Comparison of ENCODE assay signal across 20 mouse cellular contexts in the genomic region with DNA sequence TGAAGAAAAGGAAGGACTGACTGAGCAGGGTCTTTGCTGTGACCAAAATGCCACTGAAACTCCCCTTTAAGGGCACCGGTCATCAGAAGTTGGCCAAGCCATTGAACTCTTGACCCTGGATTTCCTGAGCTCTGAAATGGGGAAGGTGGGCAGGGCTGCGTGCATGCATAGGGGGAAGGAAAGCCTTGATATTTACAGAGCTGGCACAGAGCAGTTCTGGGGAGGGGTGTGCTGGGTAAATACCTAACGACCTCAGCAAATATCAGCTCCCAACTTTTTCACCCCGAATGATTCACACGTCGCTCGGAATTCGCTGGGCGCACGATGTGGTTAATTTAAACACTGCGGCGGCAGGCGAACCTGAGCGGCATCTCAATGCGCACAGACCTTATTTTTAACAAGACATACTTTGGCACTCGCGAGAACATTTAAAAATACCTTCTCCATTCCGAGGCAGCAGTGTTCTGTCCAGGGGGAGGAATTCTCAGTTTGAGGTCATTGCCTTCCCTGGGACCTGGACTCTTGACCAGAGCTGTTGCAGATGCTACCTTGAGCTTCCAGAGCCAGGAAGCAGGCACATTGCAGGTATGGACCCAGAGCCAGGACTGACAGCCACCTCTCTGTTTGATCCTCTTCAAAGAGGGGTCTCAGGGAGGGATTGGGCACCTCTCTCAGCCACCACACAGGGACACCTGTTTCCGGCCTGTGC.
DNase-seq lines count a peak whose midpoint lies in the region; ATAC-seq lines count a peak whose summit lies in the region.
"Had no signal": no experiment of that assay in that cellular context is flagged by ENCODE, and none has a peak within 500 bp of the region (broad histone marks: within the 10 kb centered on the region; RNA-seq: fewer than 3 reads in every experiment).

No protein-coding gene starts in this region.

- H3K4me1 ChIP-seq in liver, embryonic 16.5 days (ENCODE audit: control insufficient read depth, low read depth, low read length): no peaks in the 10 kb centered on the region
- no peaks in the 10 kb centered on the region for H3K4me1 ChIP-seq in liver, embryonic 12.5 days
- peaks cover 10% of the 10 kb centered on the region; the same call in 1 of the 2 replicates for H3K4me1 ChIP-seq in midbrain, embryonic 15.5 days
- peaks cover 27% of the 10 kb centered on the region for H3K4me1 ChIP-seq in midbrain, embryonic 10.5 days
- H3K4me1 ChIP-seq: embryonic facial prominence, embryonic 12.5 days; heart, embryonic 15.5 days; limb, embryonic 12.5 days had no signal

- no peak overlapping the region for H3K27ac ChIP-seq in liver, embryonic 16.5 days (ENCODE audit: low read length)
- no peak overlapping the region for H3K27ac ChIP-seq in liver, embryonic 12.5 days
- H3K27ac ChIP-seq in midbrain, embryonic 15.5 days: no peak overlapping the region
- no peak overlapping the region for H3K27ac ChIP-seq in midbrain, embryonic 10.5 days (replicated peaks)
- H3K27ac ChIP-seq: embryonic facial prominence, embryonic 12.5 days; forebrain, embryonic 13.5 days; heart, embryonic 15.5 days; limb, embryonic 12.5 days had no signal

- peak; percentile 29 for ATAC-seq in frontal cortex, adult (ENCODE audit: low TSS enrichment)
- no peak for ATAC-seq in liver, embryonic 16.5 days (ENCODE audit: low read depth)
- ATAC-seq in liver, embryonic 12.5 days: no peak
- peak; percentile 61 for ATAC-seq in midbrain, embryonic 15.5 days (replicated peaks)
- ATAC-seq: forebrain, embryonic 13.5 days; hindbrain, embryonic 16.5 days; intestine, embryonic 16.5 days had no signal

- no peak for DNase-seq in frontal cortex, postnatal 14 days (ENCODE audit: low spot score in 2 of 2)
- no peak for DNase-seq in midbrain, embryonic 10.5 days (ENCODE audit: low spot score)
- peak; percentile 59 for DNase-seq in right cerebral cortex, postnatal 25 days
- no peak for DNase-seq in kidney, adult 11 months
- DNase-seq: adrenal gland, adult 2 months; cerebellum, adult 9-11 months; gastrocnemius, postnatal 36 days; heart, postnatal 4 days; thymus, postnatal 14 days had no signal

- H3K36me3 ChIP-seq in liver, embryonic 16.5 days (ENCODE audit: control insufficient read depth, insufficient read depth): no peaks in the 10 kb centered on the region
- no peaks in the 10 kb centered on the region for H3K36me3 ChIP-seq in liver, embryonic 12.5 days
- H3K36me3 ChIP-seq in midbrain, embryonic 15.5 days (replicated peaks): no peaks in the 10 kb centered on the region
- H3K36me3 ChIP-seq in midbrain, embryonic 10.5 days: no peaks in the 10 kb centered on the region
- H3K36me3 ChIP-seq: embryonic facial prominence, embryonic 12.5 days; heart, embryonic 15.5 days; limb, embryonic 12.5 days had no signal

- no peak overlapping the region for H3K9ac ChIP-seq in liver, embryonic 16.5 days (ENCODE audit: low read depth, low read length)
- no peak overlapping the region for H3K9ac ChIP-seq in liver, embryonic 12.5 days
- no peak overlapping the region for H3K9ac ChIP-seq in midbrain, embryonic 15.5 days
- H3K9ac ChIP-seq: embryonic facial prominence, embryonic 12.5 days; forebrain, embryonic 13.5 days; heart, embryonic 15.5 days; limb, embryonic 12.5 days had no signal

- H3K4me2 ChIP-seq in liver, embryonic 16.5 days (ENCODE audit: low read depth, low read length): 0 out of 2 replicates have a peak overlapping the region, but pooled peaks have one; percentile 17
- H3K4me2 ChIP-seq in liver, embryonic 12.5 days: no peak overlapping the region
- no peak overlapping the region for H3K4me2 ChIP-seq in midbrain, embryonic 15.5 days
- H3K4me2 ChIP-seq: embryonic facial prominence, embryonic 12.5 days; forebrain, embryonic 13.5 days; heart, embryonic 15.5 days; limb, embryonic 12.5 days had no signal

- H3K9me3 ChIP-seq in liver, embryonic 16.5 days (replicated peaks; ENCODE audit: control insufficient read depth, low read length): no peaks in the 10 kb centered on the region
- no peaks in the 10 kb centered on the region for H3K9me3 ChIP-seq in liver, embryonic 12.5 days (replicated peaks)
- H3K9me3 ChIP-seq in midbrain, embryonic 15.5 days: no peaks in the 10 kb centered on the region
- H3K9me3 ChIP-seq in midbrain, embryonic 10.5 days (replicated peaks): no peaks in the 10 kb centered on the region
- H3K9me3 ChIP-seq: embryonic facial prominence, embryonic 12.5 days; forebrain, embryonic 13.5 days; heart, embryonic 15.5 days; limb, embryonic 12.5 days had no signal

- WGBS in liver, embryonic 16.5 days (ENCODE audit: insufficient replicate concordance): 60% methylated on average over 19 of the region's 19 CpGs
- 65% methylated on average over 19 of the region's 19 CpGs for WGBS in liver, embryonic 12.5 days (ENCODE audit: insufficient replicate concordance)
- 79% methylated on average over 19 of the region's 19 CpGs for WGBS in midbrain, embryonic 15.5 days
- 87% methylated on average over 19 of the region's 19 CpGs for WGBS in midbrain, embryonic 10.5 days

- H3K27me3 ChIP-seq in liver, embryonic 16.5 days (ENCODE audit: control insufficient read depth, insufficient read depth, low read depth, low read length): no peaks in the 10 kb centered on the region
- H3K27me3 ChIP-seq in liver, embryonic 12.5 days (replicated peaks): no peaks in the 10 kb centered on the region; the same call in 1 of the 2 replicates
- H3K27me3 ChIP-seq in midbrain, embryonic 15.5 days (replicated peaks): no peaks in the 10 kb centered on the region
- no peaks in the 10 kb centered on the region for H3K27me3 ChIP-seq in midbrain, embryonic 10.5 days (ENCODE audit: low read depth, poor library complexity, severe bottlenecking)
- H3K27me3 ChIP-seq: embryonic facial prominence, embryonic 12.5 days; forebrain, embryonic 13.5 days had no signal

- H3K4me3 ChIP-seq in liver, embryonic 16.5 days (ENCODE audit: low read depth, low read length): no peak overlapping the region
- H3K4me3 ChIP-seq in liver, embryonic 12.5 days: no peak overlapping the region
- H3K4me3 ChIP-seq in midbrain, embryonic 15.5 days: no peak overlapping the region
- H3K4me3 ChIP-seq in midbrain, embryonic 10.5 days: no peak overlapping the region
- H3K4me3 ChIP-seq: embryonic facial prominence, embryonic 12.5 days; erythroblast, embryonic 14.5 days; forebrain, embryonic 13.5 days; heart, embryonic 15.5 days; limb, embryonic 12.5 days had no signal

Comparison
In these comparisons a context has a peak if more than half of its experiments do, and no peak if none do; other contexts are left out.
1. ATAC-seq: peak in frontal cortex, adult (single experiment) and midbrain, embryonic 15.5 days (single experiment); none in liver, embryonic 16.5 days (single experiment) and liver, embryonic 12.5 days (single experiment).